Mouse (Mus musculus): ENCODE measurements around the gene Nkain1. TPM values are rescaled to one million over a fixed set of nuclear protein-coding genes. Genes with fewer than 3 reads are reported as not detected.
A peak's percentile ranks its signal among the peaks of the same experiment; 100 is the strongest.

The Nkain1 gene
- polyA plus RNA-seq, 1 experiment, result 3.3 TPM

- no peak overlapping the region for H3K4me3 ChIP-seq (ENCODE audit: low read depth, low read length)
- WGBS, result 46% methylated on average over 8 of the region's 8 CpGs
- TF ChIP-seq POLR2A (IDR thresholded peaks at IDR 0.05; ENCODE audit: low read depth, low read length) (no peak), CTCF (IDR thresholded peaks at IDR 0.05; ENCODE audit: extremely low read depth, insufficient read length, insufficient replicate concordance, low read depth, low read length) (no peak)
- H3K27ac ChIP-seq (ENCODE audit: insufficient read depth, low read depth, low read length), result no peak overlapping the region
- H3K36me3 ChIP-seq (ENCODE audit: control insufficient read depth, insufficient read depth, low read length), result no peaks in the 10 kb centered on the region
- H3K27me3 ChIP-seq (ENCODE audit: control insufficient read depth, insufficient read depth, low read length), result no peaks in the 10 kb centered on the region
- H3K4me1 ChIP-seq (ENCODE audit: control insufficient read depth, insufficient read depth, insufficient read length, low read length), result peaks cover 19% of the 10 kb centered on the region
These were observed 21.5 kb downstream of the Nkain1 start for GRCm38 (mm10) chr4:130552312-130553120.

GRCm38 (mm10) chr4:130550511-130550910, 23.5 kb downstream of the Nkain1 start:
- Histone ChIP-seq H3K4me3 (ENCODE audit: low read depth, low read length) (no peak overlapping the region), H3K4me1 (ENCODE audit: control insufficient read depth, insufficient read depth, insufficient read length, low read length) (peaks cover 19% of the 10 kb centered on the region), H3K36me3 (ENCODE audit: control insufficient read depth, insufficient read depth, low read length) (no peaks in the 10 kb centered on the region), H3K27me3 (ENCODE audit: control insufficient read depth, insufficient read depth, low read length) (no peaks in the 10 kb centered on the region), H3K27ac (ENCODE audit: insufficient read depth, low read depth, low read length) (no peak overlapping the region)
- WGBS, result 54% methylated on average over 9 of the region's 9 CpGs
- TF ChIP-seq CTCF (IDR thresholded peaks at IDR 0.05; ENCODE audit: extremely low read depth, insufficient read length, insufficient replicate concordance, low read depth, low read length), result no peak

- peaks cover 10% of the 10 kb centered on the region; the same call in 1 of the 2 replicates for H3K4me1 ChIP-seq (ENCODE audit: control insufficient read depth, insufficient read depth, insufficient read length, low read length)
- 90% methylated on average over 8 of the region's 8 CpGs for WGBS
- no peak overlapping the region for H3K27ac ChIP-seq (ENCODE audit: insufficient read depth, low read depth, low read length)
- H3K4me3 ChIP-seq (ENCODE audit: low read depth, low read length), result no peak overlapping the region
- H3K27me3 ChIP-seq (ENCODE audit: control insufficient read depth, insufficient read depth, low read length), result no peaks in the 10 kb centered on the region
- TF ChIP-seq POLR2A (IDR thresholded peaks at IDR 0.05; ENCODE audit: low read depth, low read length), result no peak
- TF ChIP-seq CTCF (IDR thresholded peaks at IDR 0.05; ENCODE audit: extremely low read depth, insufficient read length, insufficient replicate concordance, low read depth, low read length), result peak; percentile 66; the same call in 1 of the 2 replicates
- no peaks in the 10 kb centered on the region for H3K36me3 ChIP-seq (ENCODE audit: control insufficient read depth, insufficient read depth, low read length)
These were observed 24.8 kb downstream of the Nkain1 start for GRCm38 (mm10) chr4:130549189-130549588.

- no peak for TF ChIP-seq POLR2A (IDR thresholded peaks at IDR 0.05; ENCODE audit: low read depth, low read length)
- no peak for TF ChIP-seq CTCF (IDR thresholded peaks at IDR 0.05; ENCODE audit: extremely low read depth, insufficient read length, insufficient replicate concordance, low read depth, low read length)
- H3K4me3 ChIP-seq (ENCODE audit: low read depth, low read length), result no peak overlapping the region
- no peaks in the 10 kb centered on the region for H3K27me3 ChIP-seq (ENCODE audit: control insufficient read depth, insufficient read depth, low read length)
- no peaks in the 10 kb centered on the region for H3K36me3 ChIP-seq (ENCODE audit: control insufficient read depth, insufficient read depth, low read length)
- H3K27ac ChIP-seq (ENCODE audit: insufficient read depth, low read depth, low read length), result no peak overlapping the region
- H3K4me1 ChIP-seq (ENCODE audit: control insufficient read depth, insufficient read depth, insufficient read length, low read length), result no peaks in the 10 kb centered on the region
- 63% methylated on average over 13 of the region's 13 CpGs for WGBS
These were observed 27.0 kb downstream of the Nkain1 start for GRCm38 (mm10) chr4:130546798-130547562.

- Histone ChIP-seq H3K27me3 (ENCODE audit: control insufficient read depth, insufficient read depth, low read length) (no peaks in the 10 kb centered on the region), H3K27ac (ENCODE audit: insufficient read depth, low read depth, low read length) (no peak overlapping the region), H3K4me1 (ENCODE audit: control insufficient read depth, insufficient read depth, insufficient read length, low read length) (no peaks in the 10 kb centered on the region), H3K4me3 (ENCODE audit: low read depth, low read length) (no peak overlapping the region), H3K36me3 (ENCODE audit: control insufficient read depth, insufficient read depth, low read length) (no peaks in the 10 kb centered on the region)
- 82% methylated on average over 9 of the region's 9 CpGs for WGBS
- no peak for TF ChIP-seq POLR2A (IDR thresholded peaks at IDR 0.05; ENCODE audit: low read depth, low read length)
- TF ChIP-seq CTCF (IDR thresholded peaks at IDR 0.05; ENCODE audit: extremely low read depth, insufficient read length, insufficient replicate concordance, low read depth, low read length), result no peak
These were observed 29.6 kb downstream of the Nkain1 start for GRCm38 (mm10) chr4:130544392-130544791.

GRCm38 (mm10) chr4:130543121-130543520, 30.9 kb downstream of the Nkain1 start:
- 77% methylated on average over 4 of the region's 4 CpGs for WGBS
- Histone ChIP-seq H3K27ac (ENCODE audit: insufficient read depth, low read depth, low read length) (no peak overlapping the region), H3K4me1 (ENCODE audit: control insufficient read depth, insufficient read depth, insufficient read length, low read length) (peaks cover 3% of the 10 kb centered on the region; the same call in 1 of the 2 replicates), H3K27me3 (ENCODE audit: control insufficient read depth, insufficient read depth, low read length) (no peaks in the 10 kb centered on the region), H3K4me3 (ENCODE audit: low read depth, low read length) (no peak overlapping the region), H3K36me3 (ENCODE audit: control insufficient read depth, insufficient read depth, low read length) (no peaks in the 10 kb centered on the region)
- TF ChIP-seq POLR2A (IDR thresholded peaks at IDR 0.05; ENCODE audit: low read depth, low read length), result no peak

- no peaks in the 10 kb centered on the region for H3K27me3 ChIP-seq (ENCODE audit: control insufficient read depth, insufficient read depth, low read length)
- no peak for TF ChIP-seq CTCF (IDR thresholded peaks at IDR 0.05; ENCODE audit: extremely low read depth, insufficient read length, insufficient replicate concordance, low read depth, low read length)
- WGBS, result 90% methylated on average over 4 of the region's 4 CpGs
- peaks cover 3% of the 10 kb centered on the region; the same call in 1 of the 2 replicates for H3K4me1 ChIP-seq (ENCODE audit: control insufficient read depth, insufficient read depth, insufficient read length, low read length)
- no peak overlapping the region for H3K4me3 ChIP-seq (ENCODE audit: low read depth, low read length)
- no peaks in the 10 kb centered on the region for H3K36me3 ChIP-seq (ENCODE audit: control insufficient read depth, insufficient read depth, low read length)
- no peak overlapping the region for H3K27ac ChIP-seq (ENCODE audit: insufficient read depth, low read depth, low read length)
These were observed 33.1 kb downstream of the Nkain1 start for GRCm38 (mm10) chr4:130540831-130541230.
